Mouse (Mus musculus): Measurements from ENCODE around the gene Camk2g.

GRCm38 (mm10) chr14:20786020-20786419, 7.9 kb downstream of the Camk2g start:
- TF ChIP-seq TAL1 (IDR thresholded peaks at IDR 0.05; ENCODE audit: low read length) (no peak), GATA1 (IDR thresholded peaks at IDR 0.05; ENCODE audit: low read length) (no peak)
